Mouse (Mus musculus): Measurements from ENCODE around the gene Fbxo7. TPM values are rescaled to one million over a fixed set of nuclear protein-coding genes. Genes with fewer than 3 reads are reported as not detected.

Fbxo7 gene
- polyA plus RNA-seq, 1 experiment from 2014 or later: 37.6 TPM

DNA sequence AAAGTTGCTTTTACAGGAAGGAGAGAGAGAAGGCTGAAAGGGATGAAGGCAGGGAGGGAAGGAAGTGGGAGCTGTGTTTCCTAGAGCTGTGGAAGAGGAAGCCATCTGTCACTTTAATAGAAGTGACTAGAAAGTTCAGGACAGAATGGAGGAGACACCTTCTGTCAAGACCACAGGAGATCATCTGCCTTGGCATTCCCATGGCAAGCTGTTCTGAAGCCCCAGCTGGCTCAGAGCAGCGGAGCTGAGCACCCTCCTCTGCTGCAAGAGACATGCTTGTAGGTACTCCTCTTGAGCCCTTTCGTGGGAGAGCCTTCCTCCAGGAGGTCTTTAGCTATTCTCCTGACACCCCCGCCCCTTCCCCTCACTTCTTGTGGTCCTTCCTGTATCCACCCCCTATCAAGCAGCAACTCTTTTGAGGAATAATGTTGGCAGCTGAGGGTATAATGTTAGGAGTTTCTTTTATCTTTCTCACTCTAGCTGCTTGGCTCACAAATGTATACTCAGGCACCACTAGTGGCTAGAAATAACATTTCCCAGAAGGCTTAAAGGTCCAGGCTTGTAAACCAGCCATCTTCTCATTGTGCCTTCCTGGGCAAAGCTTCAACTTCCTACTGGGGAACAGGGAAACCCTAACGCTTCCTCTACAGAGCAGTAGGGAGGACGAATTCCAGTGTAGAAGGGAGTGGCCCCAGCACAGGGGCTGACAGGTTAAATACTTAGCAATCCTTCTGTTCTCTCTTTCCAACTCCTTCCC is 40.7 kb downstream of the Fbxo7 start:
- 58% methylated on average over 5 of the region's 5 CpGs for WGBS
- Histone ChIP-seq H3K4me1 (ENCODE audit: control insufficient read depth, insufficient read depth, low read length) (0 out of 2 replicates have a peak, but pooled peaks cover 3% of the 10 kb centered on the region), H3K9me3 (ENCODE audit: control insufficient read depth, low read depth, low read length) (no peaks in the 10 kb centered on the region), H3K4me3 (ENCODE audit: low read depth, low read length) (no peak overlapping the region), H3K36me3 (ENCODE audit: control insufficient read depth, insufficient read depth, low read length) (no peaks in the 10 kb centered on the region), H3K9ac (replicated peaks; ENCODE audit: low read depth, low read length) (no peak overlapping the region), H3K27ac (ENCODE audit: low read length) (no peak overlapping the region), H3K4me2 (replicated peaks; ENCODE audit: low read depth, low read length) (no peak overlapping the region), H3K27me3 (ENCODE audit: control insufficient read depth, insufficient read depth, low read length) (no peaks in the 10 kb centered on the region)
- no peak for ATAC-seq (ENCODE audit: insufficient number of reproducible peaks, insufficient read depth, low FRiP score, low read depth)

DNA sequence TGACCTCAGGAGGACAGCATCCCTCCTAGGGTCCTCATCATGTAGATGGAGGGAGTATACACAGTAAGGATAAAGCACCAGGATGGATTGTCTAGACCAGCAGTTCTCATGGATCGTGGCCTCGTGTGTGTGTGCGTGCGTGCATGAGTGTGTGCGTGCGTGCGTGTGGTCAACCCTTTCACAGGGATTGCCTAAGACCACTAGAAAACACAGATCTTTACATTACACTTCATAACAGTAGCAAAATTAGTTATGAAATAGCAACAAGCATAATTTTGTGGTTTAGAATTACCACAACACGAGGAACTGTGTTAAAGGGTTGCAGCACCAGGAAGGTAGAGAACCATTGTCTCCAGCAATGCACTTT is 41.2 kb downstream of the Fbxo7 start:
- no peak overlapping the region for H3K9ac ChIP-seq (replicated peaks; ENCODE audit: low read depth, low read length)
- no peaks in the 10 kb centered on the region for H3K27me3 ChIP-seq (ENCODE audit: control insufficient read depth, insufficient read depth, low read length)
- H3K4me1 ChIP-seq (ENCODE audit: control insufficient read depth, insufficient read depth, low read length): 0 out of 2 replicates have a peak, but pooled peaks cover 3% of the 10 kb centered on the region
- H3K4me2 ChIP-seq (replicated peaks; ENCODE audit: low read depth, low read length): no peak overlapping the region
- no peak for ATAC-seq (ENCODE audit: insufficient number of reproducible peaks, insufficient read depth, low FRiP score, low read depth)
- no peak overlapping the region for H3K4me3 ChIP-seq (ENCODE audit: low read depth, low read length)
- no peaks in the 10 kb centered on the region for H3K9me3 ChIP-seq (ENCODE audit: control insufficient read depth, low read depth, low read length)
- 90% methylated on average over 8 of the region's 8 CpGs for WGBS
- no peaks in the 10 kb centered on the region for H3K36me3 ChIP-seq (ENCODE audit: control insufficient read depth, insufficient read depth, low read length)
- H3K27ac ChIP-seq (ENCODE audit: low read length): no peak overlapping the region

DNA sequence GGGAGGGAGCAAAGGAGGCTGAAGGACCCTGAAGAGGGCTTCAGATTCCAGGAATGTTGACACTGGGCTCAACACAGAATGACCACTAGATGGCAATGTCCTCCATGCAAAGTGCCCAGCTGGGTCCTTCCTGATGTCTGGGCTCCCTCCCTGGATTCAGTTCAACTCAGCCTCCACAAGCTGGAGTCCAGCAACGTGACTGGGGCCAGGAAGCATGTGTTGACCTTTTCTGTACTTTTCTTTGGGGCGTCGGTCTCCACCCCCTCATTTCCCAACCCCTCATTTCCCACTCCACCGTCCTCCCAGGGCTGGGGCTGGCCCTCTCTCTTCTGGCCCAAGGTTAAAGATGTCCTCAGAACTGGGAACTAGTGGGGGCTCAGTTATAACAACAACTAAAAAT is 43.2 kb downstream of the Fbxo7 start:
- peak; percentile 74 for ATAC-seq (ENCODE audit: insufficient number of reproducible peaks, insufficient read depth, low FRiP score, low read depth)

DNA sequence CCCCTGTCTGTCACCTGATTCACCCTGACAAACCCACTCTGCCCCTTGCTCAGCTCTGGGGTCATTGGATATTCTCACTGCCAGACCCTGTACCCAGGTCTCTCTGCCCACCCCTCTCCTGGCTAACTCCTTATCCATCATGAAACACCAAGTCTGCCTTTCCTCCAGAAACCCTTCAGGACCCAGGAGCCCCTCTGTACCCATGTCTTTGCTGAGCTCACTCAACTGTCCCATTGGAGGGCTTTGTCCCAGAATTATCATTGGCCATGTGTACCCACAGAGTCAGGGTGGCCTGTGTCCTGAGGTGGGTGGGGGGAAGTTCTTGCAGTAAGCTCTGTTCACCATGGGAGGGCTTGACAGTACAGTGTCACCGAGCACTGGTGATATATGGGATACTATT is 43.9 kb downstream of the Fbxo7 start:
- Histone ChIP-seq H3K9ac (replicated peaks; ENCODE audit: low read depth, low read length) (no peak overlapping the region), H3K36me3 (ENCODE audit: control insufficient read depth, insufficient read depth, low read length) (no peaks in the 10 kb centered on the region), H3K4me3 (ENCODE audit: low read depth, low read length) (no peak overlapping the region), H3K4me1 (ENCODE audit: control insufficient read depth, insufficient read depth, low read length) (peaks cover 6% of the 10 kb centered on the region; the same call in 1 of the 2 replicates), H3K27me3 (ENCODE audit: control insufficient read depth, insufficient read depth, low read length) (no peaks in the 10 kb centered on the region), H3K9me3 (ENCODE audit: control insufficient read depth, low read depth, low read length) (no peaks in the 10 kb centered on the region), H3K4me2 (replicated peaks; ENCODE audit: low read depth, low read length) (no peak overlapping the region), H3K27ac (ENCODE audit: low read length) (no peak overlapping the region)
- ATAC-seq (ENCODE audit: insufficient number of reproducible peaks, insufficient read depth, low FRiP score, low read depth): no peak
- 78% methylated on average over 1 of the region's 1 CpGs for WGBS

More for the DNA sequence above, 43.2 kb downstream of the Fbxo7 start:
- no peak overlapping the region for H3K9ac ChIP-seq (replicated peaks; ENCODE audit: low read depth, low read length)
- H3K27ac ChIP-seq (ENCODE audit: low read length): no peak overlapping the region
- no peak overlapping the region for H3K4me3 ChIP-seq (ENCODE audit: low read depth, low read length)
- peaks cover 6% of the 10 kb centered on the region; the same call in 1 of the 2 replicates for H3K4me1 ChIP-seq (ENCODE audit: control insufficient read depth, insufficient read depth, low read length)
- no peaks in the 10 kb centered on the region for H3K27me3 ChIP-seq (ENCODE audit: control insufficient read depth, insufficient read depth, low read length)
- H3K9me3 ChIP-seq (ENCODE audit: control insufficient read depth, low read depth, low read length): no peaks in the 10 kb centered on the region
- WGBS: 4% methylated on average over 4 of the region's 4 CpGs
- H3K4me2 ChIP-seq (replicated peaks; ENCODE audit: low read depth, low read length): no peak overlapping the region
- no peaks in the 10 kb centered on the region for H3K36me3 ChIP-seq (ENCODE audit: control insufficient read depth, insufficient read depth, low read length)

DNA sequence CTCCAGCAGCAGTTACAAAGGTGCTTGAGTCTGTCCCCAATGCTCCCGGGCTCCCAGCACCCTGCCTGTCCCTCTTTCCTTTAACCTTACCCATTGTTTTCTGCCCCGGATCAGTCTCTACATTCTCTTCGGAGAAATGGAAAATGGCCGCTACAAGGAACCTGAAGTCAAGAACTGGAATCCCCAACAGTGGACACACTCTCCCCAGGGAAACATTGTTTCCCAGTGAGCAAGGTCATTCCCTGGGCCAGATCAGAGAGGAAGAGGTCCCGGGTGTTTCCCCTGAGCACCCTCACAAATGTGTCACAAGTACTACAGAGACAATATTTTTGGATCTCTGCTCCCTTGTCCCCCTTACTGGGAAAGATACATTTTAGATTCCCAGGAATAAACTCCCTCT is 44.9 kb downstream of the Fbxo7 start:
- no peak overlapping the region for H3K9ac ChIP-seq (replicated peaks; ENCODE audit: low read depth, low read length)
- no peaks in the 10 kb centered on the region for H3K27me3 ChIP-seq (ENCODE audit: control insufficient read depth, insufficient read depth, low read length)
- ATAC-seq (ENCODE audit: insufficient number of reproducible peaks, insufficient read depth, low FRiP score, low read depth): no peak
- no peak overlapping the region for H3K4me3 ChIP-seq (ENCODE audit: low read depth, low read length)
- H3K9me3 ChIP-seq (ENCODE audit: control insufficient read depth, low read depth, low read length): no peaks in the 10 kb centered on the region
- no peak overlapping the region for H3K4me2 ChIP-seq (replicated peaks; ENCODE audit: low read depth, low read length)
- H3K4me1 ChIP-seq (ENCODE audit: control insufficient read depth, insufficient read depth, low read length): peaks cover 6% of the 10 kb centered on the region; the same call in 1 of the 2 replicates
- H3K27ac ChIP-seq (ENCODE audit: low read length): no peak overlapping the region
- H3K36me3 ChIP-seq (ENCODE audit: control insufficient read depth, insufficient read depth, low read length): no peaks in the 10 kb centered on the region
- WGBS: 80% methylated on average over 5 of the region's 5 CpGs

DNA sequence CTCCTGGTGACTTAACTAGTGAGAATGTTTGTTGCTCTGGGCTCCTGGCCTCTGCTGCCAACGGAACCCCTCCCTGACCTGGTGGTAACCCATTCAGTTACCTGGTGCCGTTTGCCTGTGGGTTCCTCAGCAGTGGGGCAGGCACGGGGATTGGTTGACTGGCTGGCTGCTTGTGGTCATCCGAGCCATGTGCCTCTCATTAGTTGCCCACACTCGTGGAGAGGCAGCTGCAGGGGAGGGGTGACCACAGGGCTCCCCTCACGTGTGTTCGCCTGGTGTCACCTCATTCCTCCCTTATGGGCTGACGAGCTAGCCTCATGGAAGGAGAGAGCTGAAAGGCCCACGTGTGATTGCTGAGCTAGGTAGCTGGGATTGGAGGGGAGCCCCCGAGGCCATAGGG is 46.1 kb downstream of the Fbxo7 start:
- WGBS: 67% methylated on average over 10 of the region's 10 CpGs
- no peak overlapping the region for H3K4me3 ChIP-seq (ENCODE audit: low read depth, low read length)
- no peak overlapping the region for H3K27ac ChIP-seq (ENCODE audit: low read length)
- no peak overlapping the region for H3K9ac ChIP-seq (replicated peaks; ENCODE audit: low read depth, low read length)
- H3K9me3 ChIP-seq (ENCODE audit: control insufficient read depth, low read depth, low read length): no peaks in the 10 kb centered on the region
- H3K27me3 ChIP-seq (ENCODE audit: control insufficient read depth, insufficient read depth, low read length): no peaks in the 10 kb centered on the region
- peaks cover 6% of the 10 kb centered on the region; the same call in 1 of the 2 replicates for H3K4me1 ChIP-seq (ENCODE audit: control insufficient read depth, insufficient read depth, low read length)
- no peaks in the 10 kb centered on the region for H3K36me3 ChIP-seq (ENCODE audit: control insufficient read depth, insufficient read depth, low read length)
- no peak for ATAC-seq (ENCODE audit: insufficient number of reproducible peaks, insufficient read depth, low FRiP score, low read depth)
- no peak overlapping the region for H3K4me2 ChIP-seq (replicated peaks; ENCODE audit: low read depth, low read length)

DNA sequence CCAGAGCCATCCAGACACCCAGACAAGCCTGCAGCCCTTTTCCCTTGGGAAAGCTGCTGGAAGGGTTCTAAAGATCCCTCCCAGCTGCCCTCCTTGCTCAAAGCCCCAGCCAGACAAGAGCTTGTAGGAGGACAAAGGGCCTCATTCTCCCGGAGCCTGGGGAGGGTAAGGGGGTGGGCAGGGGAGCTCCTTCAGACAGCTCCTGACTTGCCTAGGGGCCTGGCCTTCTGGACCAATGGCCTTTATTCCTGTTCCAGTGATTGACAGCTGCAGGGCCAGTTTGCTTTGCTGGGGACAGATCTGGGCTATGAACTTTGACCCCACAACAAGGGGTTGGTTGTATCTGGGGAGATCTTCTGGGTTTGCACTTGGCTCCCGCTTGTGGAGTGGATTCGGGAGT is 47.6 kb downstream of the Fbxo7 start:
- 45% methylated on average over 3 of the region's 3 CpGs for WGBS
- H3K9ac ChIP-seq (replicated peaks; ENCODE audit: low read depth, low read length): no peak overlapping the region
- peak; percentile 25; the same call in 1 of the 2 replicates for ATAC-seq (ENCODE audit: insufficient number of reproducible peaks, insufficient read depth, low FRiP score, low read depth)
- H3K27ac ChIP-seq (ENCODE audit: low read length): no peak overlapping the region
- no peaks in the 10 kb centered on the region; the same call in 1 of the 2 replicates for H3K9me3 ChIP-seq (ENCODE audit: control insufficient read depth, low read depth, low read length)
- H3K4me3 ChIP-seq (ENCODE audit: low read depth, low read length): no peak overlapping the region
- H3K27me3 ChIP-seq (ENCODE audit: control insufficient read depth, insufficient read depth, low read length): no peaks in the 10 kb centered on the region
- H3K4me1 ChIP-seq (ENCODE audit: control insufficient read depth, insufficient read depth, low read length): peaks cover 6% of the 10 kb centered on the region; the same call in 1 of the 2 replicates
- H3K4me2 ChIP-seq (replicated peaks; ENCODE audit: low read depth, low read length): no peak overlapping the region
- no peaks in the 10 kb centered on the region for H3K36me3 ChIP-seq (ENCODE audit: control insufficient read depth, insufficient read depth, low read length)

DNA sequence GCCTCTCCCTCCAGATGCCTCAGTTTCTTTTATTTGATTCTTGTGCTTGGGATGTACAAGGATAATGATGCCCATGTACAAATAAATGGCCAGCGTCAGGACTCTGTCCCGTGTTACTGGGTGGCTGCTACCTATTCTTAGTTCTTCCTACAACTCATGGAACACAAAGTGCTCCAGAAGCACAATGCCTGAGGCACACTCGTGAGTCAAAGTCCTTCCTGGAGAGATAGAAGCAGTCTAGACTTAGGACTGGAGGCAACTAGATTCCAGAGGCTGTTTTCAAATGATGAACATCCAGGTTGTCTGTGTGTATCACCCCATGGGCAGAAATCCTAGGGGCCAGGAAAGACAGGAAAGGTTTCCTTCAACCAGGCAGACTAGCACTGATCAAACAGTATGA is 49.0 kb downstream of the Fbxo7 start:
- Histone ChIP-seq H3K4me2 (replicated peaks; ENCODE audit: low read depth, low read length) (no peak overlapping the region), H3K4me3 (ENCODE audit: low read depth, low read length) (no peak overlapping the region), H3K27ac (ENCODE audit: low read length) (no peak overlapping the region), H3K36me3 (ENCODE audit: control insufficient read depth, insufficient read depth, low read length) (no peaks in the 10 kb centered on the region), H3K9me3 (ENCODE audit: control insufficient read depth, low read depth, low read length) (no peaks in the 10 kb centered on the region; the same call in 1 of the 2 replicates), H3K27me3 (ENCODE audit: control insufficient read depth, insufficient read depth, low read length) (no peaks in the 10 kb centered on the region), H3K4me1 (ENCODE audit: control insufficient read depth, insufficient read depth, low read length) (peaks cover 3% of the 10 kb centered on the region; the same call in 1 of the 2 replicates), H3K9ac (replicated peaks; ENCODE audit: low read depth, low read length) (no peak overlapping the region)
- no peak for ATAC-seq (ENCODE audit: insufficient number of reproducible peaks, insufficient read depth, low FRiP score, low read depth)
- WGBS: 83% methylated on average over 3 of the region's 3 CpGs
